13 mouse cellular contexts compared by ENCODE assay signal in genomic region chr10:95180177-95180576, GRCm38 (mm10).
DNase-seq lines count a peak whose midpoint lies in the region; ATAC-seq lines count a peak whose summit lies in the region.
"Had no signal": no experiment of that assay in that cellular context is flagged by ENCODE, and none has a peak within 500 bp of the region (broad histone marks: within the 10 kb centered on the region; RNA-seq: fewer than 3 reads in every experiment).

No protein-coding gene starts in this region.

- H3K27me3 ChIP-seq in midbrain, embryonic 11.5 days (ENCODE audit: control insufficient read depth, insufficient read depth, low read length) = no peaks in the 10 kb centered on the region
- no peaks in the 10 kb centered on the region for H3K27me3 ChIP-seq in midbrain, embryonic 15.5 days (replicated peaks)
- H3K27me3 ChIP-seq in liver, embryonic 13.5 days = no peaks in the 10 kb centered on the region
- H3K27me3 ChIP-seq in splenic B cell, adult 2 months (ENCODE audit: control insufficient read depth, insufficient read depth, low read length, poor library complexity, severe bottlenecking) = no peaks in the 10 kb centered on the region

- 87% methylated on average over 8 of the region's 8 CpGs for WGBS in midbrain, embryonic 11.5 days
- WGBS in midbrain, embryonic 15.5 days = 88% methylated on average over 8 of the region's 8 CpGs
- WGBS in liver, embryonic 13.5 days (ENCODE audit: insufficient replicate concordance) = 16% methylated on average over 8 of the region's 8 CpGs

- ATAC-seq in midbrain, embryonic 11.5 days (ENCODE audit: low FRiP score) = no peak
- ATAC-seq in midbrain, embryonic 15.5 days (replicated peaks) = no peak
- ATAC-seq in liver, embryonic 13.5 days (ENCODE audit: low read depth) = peak; percentile 39; the same call in 1 of the 2 replicates

- H3K4me1 ChIP-seq in midbrain, embryonic 11.5 days (ENCODE audit: control insufficient read depth, insufficient read depth, low read length) = peaks cover 5% of the 10 kb centered on the region; the same call in 1 of the 2 replicates
- H3K4me1 ChIP-seq in midbrain, embryonic 15.5 days = peaks cover 13% of the 10 kb centered on the region; the same call in 1 of the 2 replicates
- peaks cover 9% of the 10 kb centered on the region for H3K4me1 ChIP-seq in liver, embryonic 13.5 days (replicated peaks)

- no peaks in the 10 kb centered on the region for H3K9me3 ChIP-seq in midbrain, embryonic 11.5 days (ENCODE audit: control insufficient read depth, low read length)
- H3K9me3 ChIP-seq in midbrain, embryonic 15.5 days = no peaks in the 10 kb centered on the region
- H3K9me3 ChIP-seq in liver, embryonic 13.5 days (replicated peaks) = no peaks in the 10 kb centered on the region

- DNase-seq in midbrain, embryonic 11.5 days (ENCODE audit: low spot score, missing footprints) = peak; percentile 31
- DNase-seq in MEL-GATA-1-ER (ENCODE audit: extremely low read depth, low read depth) = peak; percentile 87
- no peak for DNase-seq in liver, embryonic 13.5 days
- peak; percentile 48 for DNase-seq in splenic B cell, adult 2 months (ENCODE audit: low read depth, low spot score)
- no peak for DNase-seq in ovary, adult 18-20 months (ENCODE audit: low spot score)
- no peak for DNase-seq in layer of hippocampus, adult 9-11 months
- DNase-seq: heart, adult 18-20 months; kidney, adult 18-20 months; lung, postnatal 14 days; retina, postnatal 1 day; thymus, postnatal 25 days had no signal

- no peak overlapping the region for H3K4me3 ChIP-seq in midbrain, embryonic 11.5 days (ENCODE audit: low read depth, low read length)
- H3K4me3 ChIP-seq in midbrain, embryonic 15.5 days = no peak overlapping the region
- no peak overlapping the region for H3K4me3 ChIP-seq in liver, embryonic 13.5 days (replicated peaks)
- H3K4me3 ChIP-seq: myocyte had no signal

- no peak overlapping the region for H3K27ac ChIP-seq in midbrain, embryonic 11.5 days (ENCODE audit: low read depth, low read length)
- no peak overlapping the region for H3K27ac ChIP-seq in midbrain, embryonic 15.5 days
- no peak overlapping the region for H3K27ac ChIP-seq in liver, embryonic 13.5 days

- no peaks in the 10 kb centered on the region for H3K36me3 ChIP-seq in midbrain, embryonic 11.5 days (ENCODE audit: control insufficient read depth, insufficient read depth, low read length)
- no peaks in the 10 kb centered on the region for H3K36me3 ChIP-seq in midbrain, embryonic 15.5 days (replicated peaks)
- H3K36me3 ChIP-seq in liver, embryonic 13.5 days = no peaks in the 10 kb centered on the region
- no peaks in the 10 kb centered on the region for H3K36me3 ChIP-seq in splenic B cell, adult 2 months (ENCODE audit: control insufficient read depth, insufficient read depth, low read length, poor library complexity, severe bottlenecking)

- no peak overlapping the region for H3K9ac ChIP-seq in midbrain, embryonic 11.5 days (ENCODE audit: low read length)
- no peak overlapping the region for H3K9ac ChIP-seq in midbrain, embryonic 15.5 days
- no peak overlapping the region for H3K9ac ChIP-seq in liver, embryonic 13.5 days

- H3K4me2 ChIP-seq in midbrain, embryonic 11.5 days = no peak overlapping the region
- no peak overlapping the region for H3K4me2 ChIP-seq in midbrain, embryonic 15.5 days
- no peak overlapping the region; the same call in 1 of the 2 replicates for H3K4me2 ChIP-seq in liver, embryonic 13.5 days

Comparison
In these comparisons a context has a peak if more than half of its experiments do, and no peak if none do; other contexts are left out.
1. DNase-seq: peak in midbrain, embryonic 11.5 days (single experiment), MEL-GATA-1-ER (single experiment) and splenic B cell, adult 2 months (single experiment); none in liver, embryonic 13.5 days (single experiment), ovary, adult 18-20 months (single experiment) and layer of hippocampus, adult 9-11 months (single experiment).